Mouse (Mus musculus) intestine, embryonic 16.5 days (tissue): ENCODE measurements around the gene Ppp3r2. TPM values are rescaled to one million over a fixed set of nuclear protein-coding genes. Genes with fewer than 3 reads are reported as not detected.

Experiments used
- ATAC-seq: fragments of 200-750 bp; cut with Nextera tagmentation; 2 replicates; pipeline ENCODE4 v1.8.0; 2017; ENCODE audit warnings: moderate TSS enrichment, moderate library complexity
- H3K27ac ChIP-seq: fragments of 300-500 bp; sonication (generic); 2 replicates; pipeline ENCODE4 v1.5.1; 2014; ENCODE audit warnings: mild to moderate bottlenecking, low read length
- H3K27me3 ChIP-seq: fragments of 300-500 bp; sonication (generic); replicated peaks from 2 replicates; pipeline ENCODE4 v1.6.1; 2014; ENCODE audit warnings: low read length, control low read depth, mixed read lengths; ENCODE audit not compliant: control insufficient read depth, insufficient read depth
- H3K36me3 ChIP-seq: fragments of 300-500 bp; sonication (generic); 2 replicates; pipeline ENCODE4 v1.6.1; 2014; ENCODE audit warnings: low read length, control low read depth; ENCODE audit not compliant: control insufficient read depth, insufficient read depth
- H3K4me1 ChIP-seq: fragments of 300-500 bp; sonication (generic); 2 replicates; pipeline ENCODE4 v1.6.1; 2014; ENCODE audit warnings: low read length, control low read depth, mixed read lengths; ENCODE audit not compliant: control insufficient read depth, insufficient read depth
- H3K4me2 ChIP-seq: fragments of 300-500 bp; sonication (generic); 2 replicates; pipeline ENCODE4 v1.6.1; 2014; ENCODE audit warnings: low read depth, low read length, control low read depth
- H3K4me3 ChIP-seq: fragments of 300-500 bp; sonication (generic); 2 replicates; pipeline ENCODE4 v1.5.1; 2014; ENCODE audit warnings: mild to moderate bottlenecking, low read length
- H3K9ac ChIP-seq: fragments of 300-500 bp; sonication (generic); 2 replicates; pipeline ENCODE4 v1.6.1; 2014; ENCODE audit warnings: low read depth, low read length
- H3K9me3 ChIP-seq: fragments of 300-500 bp; sonication (generic); 2 replicates; pipeline ENCODE4 v1.6.1; 2016; ENCODE audit warnings: low read length, control low read depth; ENCODE audit not compliant: control insufficient read depth
- WGBS: fragments of 180-500 bp; shearing (Covaris S2); extraction: QIAGEN DNeasy Blood & Tissue Kit; methylation state at CpG from one replicate; pipeline ENCODE4 v1.1.7; 2014; 5-methylcytosine and 5-hydroxymethylcytosine counted together
- polyA plus RNA-seq: library from polyadenylated mRNA; unstranded; fragments of >200 nt; fragmentation: Nextera tagmentation; extraction: Ambion mirVana; gene quantifications from 2 replicates; pipeline ENCODE4 v1.2.1, GENCODE M21; 2015

Gene Ppp3r2
- polyA plus RNA-seq: 0.07 and 0.09 TPM in 2 replicates

DNA sequence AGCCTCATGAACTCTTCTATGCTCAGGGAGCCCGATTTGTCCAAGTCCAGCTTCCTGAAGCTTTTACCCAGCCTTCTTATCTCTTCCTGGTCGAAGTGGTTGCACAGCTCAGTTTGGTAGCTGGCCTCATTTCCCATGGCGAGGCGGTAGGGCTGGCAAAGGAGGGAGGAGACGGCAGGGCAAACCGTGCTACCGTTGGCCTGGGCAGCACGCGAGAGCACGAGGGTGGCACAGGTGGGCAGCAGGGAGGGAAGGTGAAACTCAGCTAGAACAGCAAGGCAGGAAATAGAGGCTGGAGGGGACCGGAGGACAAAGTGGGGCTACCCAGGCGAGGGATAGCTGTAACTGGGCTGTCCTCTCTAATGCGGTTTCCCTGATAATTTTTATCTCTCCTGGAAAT is at the start of gene Ppp3r2:
TSS of gene Ppp3r2 (minus strand) at position 213 of the 400 bp plus-strand sequence.
- H3K9me3 ChIP-seq: no peaks in the 10 kb centered on the region
- H3K4me2 ChIP-seq: no peak within 1 kb of the TSS
- no peak within 1 kb of the TSS for H3K4me3 ChIP-seq
- H3K36me3 ChIP-seq: no peaks in the 10 kb centered on the region
- H3K9ac ChIP-seq: no peak within 1 kb of the TSS
- no peaks in the 10 kb centered on the region for H3K27me3 ChIP-seq
- no peaks in the 10 kb centered on the region for H3K4me1 ChIP-seq
- WGBS: 81% methylated on average over 13 of the region's 13 CpGs
- H3K27ac ChIP-seq: no peak within 1 kb of the TSS
- ATAC-seq: no peak

DNA sequence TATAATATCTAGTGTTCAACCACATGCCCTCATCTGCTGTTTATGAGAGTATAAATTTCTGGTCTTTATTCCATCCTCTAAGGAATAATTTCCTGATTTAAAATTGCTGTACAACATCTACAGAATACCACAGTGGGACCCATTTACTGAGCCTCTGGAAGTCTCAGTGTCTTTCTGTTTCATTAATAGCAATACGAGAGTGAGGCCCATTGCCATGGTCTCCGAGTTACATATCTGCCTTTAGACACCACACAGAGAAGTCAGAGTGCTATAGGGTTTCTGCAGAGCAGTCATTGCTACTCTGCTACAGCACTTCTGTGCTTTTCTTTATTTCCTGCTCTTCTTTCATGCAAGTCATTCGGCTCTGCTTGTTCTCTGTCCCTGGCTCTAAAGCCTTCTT is 47.5 kb upstream of the Ppp3r2 start:
- no peak overlapping the region for H3K4me2 ChIP-seq
- ATAC-seq: no peak
- H3K9me3 ChIP-seq: no peaks in the 10 kb centered on the region
- 72% methylated on average over 3 of the region's 3 CpGs for WGBS
- H3K27ac ChIP-seq: no peak overlapping the region
- no peaks in the 10 kb centered on the region for H3K4me1 ChIP-seq
- no peaks in the 10 kb centered on the region for H3K27me3 ChIP-seq
- no peak overlapping the region for H3K9ac ChIP-seq
- H3K36me3 ChIP-seq: no peaks in the 10 kb centered on the region
- H3K4me3 ChIP-seq: no peak overlapping the region

DNA sequence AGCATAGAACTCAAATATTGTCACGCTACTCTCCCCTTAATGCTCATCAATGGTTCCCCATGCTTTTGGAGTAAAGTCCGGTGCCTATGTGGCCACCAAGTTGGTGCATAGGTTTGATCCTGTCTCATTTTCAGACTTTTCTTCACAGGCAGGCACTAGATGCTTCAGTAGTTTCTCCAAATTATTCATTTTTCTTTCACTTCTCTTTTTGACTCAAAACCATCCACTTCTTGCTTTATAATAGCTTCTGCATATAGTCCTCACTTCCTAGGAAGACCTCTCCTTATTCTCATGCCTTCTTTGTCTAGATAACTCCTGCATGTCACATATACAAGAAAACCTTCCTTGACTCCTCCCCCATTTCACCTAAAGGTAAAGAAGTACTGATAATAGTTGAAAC is 42.1 kb upstream of the Ppp3r2 start:
- 94% methylated on average over 2 of the region's 2 CpGs for WGBS
- no peaks in the 10 kb centered on the region for H3K9me3 ChIP-seq
- no peaks in the 10 kb centered on the region for H3K27me3 ChIP-seq
- ATAC-seq: no peak
- H3K4me1 ChIP-seq: no peaks in the 10 kb centered on the region
- no peak overlapping the region for H3K4me2 ChIP-seq
- H3K4me3 ChIP-seq: no peak overlapping the region
- H3K9ac ChIP-seq: no peak overlapping the region
- H3K27ac ChIP-seq: no peak overlapping the region
- no peaks in the 10 kb centered on the region for H3K36me3 ChIP-seq

DNA sequence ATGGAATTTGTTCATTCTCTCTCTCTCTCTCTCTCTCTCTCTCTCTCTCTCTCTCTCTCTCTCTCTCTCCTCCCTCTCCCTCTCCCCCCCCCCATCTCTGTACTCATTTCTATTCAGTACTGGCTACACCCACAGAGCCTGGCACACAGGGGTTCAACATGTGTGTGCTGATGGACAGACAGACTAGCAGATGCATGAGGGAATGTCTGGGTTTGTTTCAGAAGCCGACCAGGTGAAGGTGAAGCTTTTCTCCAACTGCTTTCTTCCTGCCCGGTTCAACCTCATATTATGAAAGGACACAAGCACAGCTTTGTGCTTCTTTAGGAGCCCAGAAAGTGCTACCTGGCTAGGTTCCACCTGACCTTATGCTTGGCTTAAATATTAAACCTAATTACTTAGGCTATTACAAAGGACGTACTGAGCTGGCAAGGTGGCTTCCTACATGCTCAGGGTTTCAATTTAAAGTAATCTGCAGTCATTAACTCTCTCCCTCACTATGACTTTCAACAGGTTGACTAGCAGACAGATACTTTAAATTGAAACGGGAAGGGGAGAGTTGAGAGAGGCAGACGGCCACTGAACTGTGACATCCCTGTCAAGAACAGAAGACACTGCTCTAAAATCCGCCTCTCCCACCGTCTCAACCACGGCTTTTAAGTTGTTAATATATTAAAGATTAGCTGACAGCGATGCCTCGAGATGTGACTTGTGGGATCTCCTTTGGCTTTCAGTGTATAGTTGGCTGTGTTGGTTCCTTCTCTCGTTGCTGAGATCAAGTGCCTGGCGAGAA is 9.8 kb upstream of the Ppp3r2 start:
- Histone ChIP-seq H3K4me3 (peak overlapping the region; percentile 18), H3K9ac (0 out of 2 replicates have a peak overlapping the region, but pooled peaks have one; percentile 41), H3K9me3 (no peaks in the 10 kb centered on the region), H3K4me2 (peak overlapping the region; percentile 41), H3K4me1 (no peaks in the 10 kb centered on the region; the same call in 1 of the 2 replicates), H3K36me3 (no peaks in the 10 kb centered on the region), H3K27me3 (no peaks in the 10 kb centered on the region), H3K27ac (no peak overlapping the region)
- peak; percentile 96 for ATAC-seq
- 46% methylated on average over 12 of the region's 12 CpGs for WGBS

DNA sequence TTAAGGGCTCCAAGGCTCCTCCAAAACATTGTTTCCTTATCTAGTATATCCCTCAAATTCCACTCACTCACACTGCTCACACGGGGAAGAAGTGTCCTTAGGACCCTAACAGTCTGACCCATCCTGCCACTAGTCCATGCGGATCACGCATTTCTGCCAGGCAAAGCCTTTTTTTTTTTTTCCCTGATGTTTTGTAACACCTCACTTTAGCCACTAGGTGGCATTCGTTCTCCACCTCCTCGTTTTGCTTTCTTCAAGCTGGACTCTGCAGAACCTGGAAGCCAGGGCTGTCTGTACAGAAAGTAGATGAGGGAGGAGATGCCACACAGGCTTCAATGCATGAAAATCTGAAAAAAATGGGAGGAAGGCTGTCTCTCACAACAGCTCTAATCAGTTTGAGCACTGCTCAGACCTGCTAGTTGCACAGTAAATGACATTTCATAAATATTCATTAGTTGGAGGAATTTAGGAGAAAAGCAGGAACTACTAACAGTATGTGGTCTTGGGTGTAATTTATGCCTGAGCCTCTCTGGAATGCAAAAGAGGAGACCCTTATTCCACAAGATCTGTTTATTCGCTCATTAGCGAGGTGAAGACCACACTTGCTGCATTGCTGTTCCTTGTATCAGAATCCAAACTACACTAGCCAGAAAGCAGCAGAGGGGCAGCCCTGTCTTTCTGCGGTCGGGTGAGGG is 6.9 kb upstream of the Ppp3r2 start:
- H3K4me1 ChIP-seq: no peaks in the 10 kb centered on the region; the same call in 1 of the 2 replicates
- H3K4me2 ChIP-seq: no peak overlapping the region
- H3K27ac ChIP-seq: no peak overlapping the region
- no peak for ATAC-seq
- no peak overlapping the region for H3K9ac ChIP-seq
- H3K4me3 ChIP-seq: no peak overlapping the region
- no peaks in the 10 kb centered on the region for H3K27me3 ChIP-seq
- H3K36me3 ChIP-seq: no peaks in the 10 kb centered on the region
- 23% methylated on average over 9 of the region's 9 CpGs for WGBS
- H3K9me3 ChIP-seq: no peaks in the 10 kb centered on the region

DNA sequence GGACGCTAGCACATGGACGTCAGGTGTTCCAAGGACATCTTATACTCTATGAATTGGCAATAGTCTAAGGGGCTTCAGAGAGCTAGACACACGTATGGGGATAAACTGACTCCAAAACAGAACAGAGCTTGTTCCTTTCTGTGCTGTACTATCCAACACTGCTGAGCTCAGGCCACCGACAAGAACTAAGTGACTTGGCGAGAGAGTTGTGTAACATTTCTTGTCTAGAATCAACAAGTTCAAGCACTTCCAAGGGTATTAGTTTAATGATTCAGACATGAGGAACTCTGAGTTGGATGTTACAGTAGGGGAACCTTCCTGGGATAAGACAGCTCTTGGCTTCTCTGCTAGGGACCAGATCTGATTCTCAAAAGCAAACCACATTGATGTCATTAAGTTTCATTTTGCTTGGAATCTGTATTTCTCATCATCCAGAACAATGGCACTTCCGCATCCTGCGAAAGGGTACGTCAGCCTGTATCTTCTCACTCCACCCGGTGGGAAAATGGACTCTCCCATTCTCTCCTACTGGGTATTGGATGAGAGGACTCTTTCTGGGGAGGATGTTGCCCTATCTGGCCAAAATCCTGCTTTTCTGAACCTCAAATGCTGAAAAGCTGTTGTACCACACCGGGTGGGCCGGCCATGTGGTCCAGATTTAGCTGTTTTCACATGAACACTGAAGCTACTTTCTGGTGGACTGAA is 1.5 kb downstream of the Ppp3r2 start:
- Histone ChIP-seq H3K36me3 (no peaks in the 10 kb centered on the region), H3K4me3 (no peak overlapping the region), H3K4me2 (no peak overlapping the region), H3K27me3 (no peaks in the 10 kb centered on the region), H3K9me3 (no peaks in the 10 kb centered on the region), H3K27ac (no peak overlapping the region), H3K9ac (no peak overlapping the region), H3K4me1 (no peaks in the 10 kb centered on the region)
- WGBS: 88% methylated on average over 11 of the region's 11 CpGs
- no peak for ATAC-seq

DNA sequence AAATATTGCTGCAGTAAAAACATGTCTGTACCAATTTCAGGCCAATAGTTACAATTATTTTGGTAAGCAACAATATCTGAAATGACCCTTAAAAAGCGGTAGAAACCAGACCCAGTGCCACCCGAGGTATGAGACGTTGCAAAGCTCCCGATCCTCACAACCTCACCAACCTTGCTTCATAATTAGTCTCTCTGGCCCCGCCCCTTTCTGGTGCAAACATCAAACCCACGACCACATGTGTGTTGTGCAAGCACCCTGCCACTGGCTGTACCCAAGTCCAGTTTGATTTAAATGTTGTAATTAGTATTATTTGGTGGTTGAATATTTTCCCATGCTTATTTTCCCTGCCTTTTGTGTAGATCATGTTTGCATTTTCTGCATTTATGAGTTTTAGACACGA is 5.0 kb downstream of the Ppp3r2 start:
- WGBS: 77% methylated on average over 7 of the region's 7 CpGs
- ATAC-seq: no peak
- H3K36me3 ChIP-seq: no peaks in the 10 kb centered on the region
- H3K27ac ChIP-seq: no peak overlapping the region
- H3K9me3 ChIP-seq: no peaks in the 10 kb centered on the region
- no peaks in the 10 kb centered on the region for H3K27me3 ChIP-seq
- H3K4me3 ChIP-seq: no peak overlapping the region
- no peak overlapping the region for H3K9ac ChIP-seq
- no peaks in the 10 kb centered on the region for H3K4me1 ChIP-seq
- H3K4me2 ChIP-seq: no peak overlapping the region

DNA sequence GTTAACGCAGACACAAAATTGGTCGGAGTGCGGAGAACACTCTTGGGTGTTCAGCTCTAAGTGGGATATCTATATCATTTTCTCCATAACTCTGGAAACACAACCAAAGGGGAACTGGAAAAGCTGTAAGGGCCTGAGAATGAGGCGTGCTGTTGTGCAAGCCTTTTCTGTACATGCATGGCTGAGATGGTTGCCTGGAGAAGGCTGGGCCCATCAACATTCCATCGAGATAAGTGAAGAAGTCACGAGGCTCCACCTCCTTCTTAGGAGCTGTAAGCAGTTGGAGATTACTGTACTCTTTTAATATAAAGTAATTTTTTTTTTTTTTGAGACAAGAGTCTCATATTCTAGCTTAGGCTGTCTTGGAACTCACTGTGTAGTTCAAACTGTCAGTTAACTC is 5.8 kb downstream of the Ppp3r2 start:
- Histone ChIP-seq H3K4me2 (no peak overlapping the region), H3K27ac (no peak overlapping the region), H3K9me3 (no peaks in the 10 kb centered on the region), H3K27me3 (no peaks in the 10 kb centered on the region), H3K4me1 (no peaks in the 10 kb centered on the region), H3K36me3 (no peaks in the 10 kb centered on the region), H3K4me3 (no peak overlapping the region), H3K9ac (no peak overlapping the region)
- 0 out of 2 replicates have a peak, but pooled peaks have one; percentile 55 for ATAC-seq
- WGBS: 87% methylated on average over 6 of the region's 6 CpGs

DNA sequence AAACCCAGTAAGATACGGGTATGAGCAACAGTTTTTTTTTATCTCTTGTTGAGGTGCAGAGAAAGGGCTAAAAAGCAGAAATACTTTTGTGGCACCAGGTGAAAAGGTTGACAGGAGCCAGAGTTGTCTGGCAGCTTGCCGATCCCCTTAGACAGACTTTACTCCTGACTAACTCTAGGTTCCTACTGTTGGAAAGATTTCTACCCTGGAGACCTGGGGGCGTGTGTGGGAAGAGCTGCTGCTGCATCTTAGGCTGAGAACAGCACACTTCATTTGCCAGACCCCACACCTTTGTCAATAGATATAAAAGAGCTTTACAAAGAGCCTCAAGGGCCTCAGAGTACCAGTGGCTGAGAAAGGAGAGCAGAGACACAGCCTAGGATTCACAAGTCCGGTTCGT is 17.0 kb downstream of the Ppp3r2 start:
- no peaks in the 10 kb centered on the region for H3K4me1 ChIP-seq
- ATAC-seq: no peak
- H3K4me3 ChIP-seq: no peak overlapping the region
- 82% methylated on average over 5 of the region's 5 CpGs for WGBS
- no peak overlapping the region for H3K4me2 ChIP-seq
- H3K9ac ChIP-seq: no peak overlapping the region
- H3K36me3 ChIP-seq: no peaks in the 10 kb centered on the region
- no peak overlapping the region for H3K27ac ChIP-seq
- no peaks in the 10 kb centered on the region for H3K27me3 ChIP-seq
- no peaks in the 10 kb centered on the region for H3K9me3 ChIP-seq
